Mouse (Mus musculus): ENCODE measurements at regions not wholly inside any gene's neighbourhood (a gene's known extent, or its start where the extent isn't known, plus 50 kb on each side); places are given as distances from the start of the nearest gene placed in this dataset.

- DNase-seq (ENCODE audit: low spot score): no peak
These were observed 306.3 kb downstream of the Tbc1d1 start for GRCm38 (mm10) chr5:64462411-64462810.

- no peak for DNase-seq (ENCODE audit: low spot score)
These were observed 307.5 kb downstream of the Tbc1d1 start for GRCm38 (mm10) chr5:64463570-64463969.

- DNase-seq (ENCODE audit: low spot score): no peak
These were observed 310.2 kb downstream of the Tbc1d1 start for GRCm38 (mm10) chr5:64466320-64466719.

- DNase-seq (ENCODE audit: low spot score): no peak
These were observed 311.8 kb downstream of the Tbc1d1 start for GRCm38 (mm10) chr5:64467856-64468255.

- DNase-seq (ENCODE audit: low spot score): no peak
These were observed 312.2 kb downstream of the Tbc1d1 start for GRCm38 (mm10) chr5:64468307-64468706.

GRCm38 (mm10) chr5:64472008-64472407, 315.9 kb downstream of the Tbc1d1 start:
- no peak for DNase-seq (ENCODE audit: low spot score)

GRCm38 (mm10) chr5:64472415-64472814, 316.3 kb downstream of the Tbc1d1 start:
- no peak for DNase-seq (ENCODE audit: low spot score)

- DNase-seq (ENCODE audit: low spot score): no peak
These were observed 318.8 kb downstream of the Tbc1d1 start for GRCm38 (mm10) chr5:64474868-64475267.

GRCm38 (mm10) chr5:64475736-64476519, 319.8 kb downstream of the Tbc1d1 start:
- DNase-seq (ENCODE audit: low spot score): no peak

- DNase-seq (ENCODE audit: low spot score): no peak
These were observed 320.7 kb downstream of the Tbc1d1 start for GRCm38 (mm10) chr5:64476641-64477369.

GRCm38 (mm10) chr5:64478143-64478542, 322.0 kb downstream of the Tbc1d1 start:
- DNase-seq (ENCODE audit: low spot score): no peak

- no peak for DNase-seq (ENCODE audit: low spot score)
These were observed 322.6 kb downstream of the Tbc1d1 start for GRCm38 (mm10) chr5:64478599-64479214.

- no peak for DNase-seq (ENCODE audit: low spot score)
These were observed 323.2 kb downstream of the Tbc1d1 start for GRCm38 (mm10) chr5:64479315-64479714.

- no peak for DNase-seq (ENCODE audit: low spot score)
These were observed 318.1 kb upstream of the Klf3 start for GRCm38 (mm10) chr5:64485043-64485442.

GRCm38 (mm10) chr5:64485856-64486255, 317.3 kb upstream of the Klf3 start:
- DNase-seq (ENCODE audit: low spot score): no peak

GRCm38 (mm10) chr5:64486761-64487160, 316.4 kb upstream of the Klf3 start:
- no peak for DNase-seq (ENCODE audit: low spot score)

GRCm38 (mm10) chr5:64487698-64488398, 315.3 kb upstream of the Klf3 start:
- no peak for DNase-seq (ENCODE audit: low spot score)

GRCm38 (mm10) chr5:64489656-64490444, 313.3 kb upstream of the Klf3 start:
- DNase-seq (ENCODE audit: low spot score): no peak

- no peak for DNase-seq (ENCODE audit: low spot score)
These were observed 312.7 kb upstream of the Klf3 start for GRCm38 (mm10) chr5:64490445-64490950.

GRCm38 (mm10) chr5:64494429-64494828, 308.8 kb upstream of the Klf3 start:
- no peak for DNase-seq (ENCODE audit: low spot score)

GRCm38 (mm10) chr5:64496853-64497252, 306.3 kb upstream of the Klf3 start:
- no peak for DNase-seq (ENCODE audit: low spot score)
